Mouse (Mus musculus): ENCODE measurements at regions not wholly inside any gene's neighbourhood (a gene's known extent, or its start where the extent isn't known, plus 50 kb on each side); places are given as distances from the start of the nearest gene placed in this dataset.

- ATAC-seq (ENCODE audit: insufficient number of reproducible peaks, low FRiP score, low TSS enrichment): no peak
Measured at GRCm38 (mm10) chr11:41370995-41371394, 615.9 kb upstream of the Ccng1 start.

- ATAC-seq (ENCODE audit: insufficient number of reproducible peaks, low FRiP score, low TSS enrichment): no peak
Measured at GRCm38 (mm10) chr11:41341107-41341506, 586.0 kb upstream of the Ccng1 start.

- no peak for ATAC-seq (ENCODE audit: insufficient number of reproducible peaks, low FRiP score, low TSS enrichment)
Measured at GRCm38 (mm10) chr11:41340383-41340782, 585.3 kb upstream of the Ccng1 start.

- ATAC-seq (ENCODE audit: insufficient number of reproducible peaks, low FRiP score, low TSS enrichment): 0 out of 2 replicates have a peak, but pooled peaks have one; percentile 49
Measured at GRCm38 (mm10) chr11:41337134-41337533, 582.0 kb upstream of the Ccng1 start.

GRCm38 (mm10) chr11:41333689-41334088 is 578.6 kb upstream of the Ccng1 start:
- no peak for ATAC-seq (ENCODE audit: insufficient number of reproducible peaks, low FRiP score, low TSS enrichment)
